Mouse (Mus musculus) cerebellum, adult 8-10 months (tissue): ENCODE results near the gene Inafm2.

Experiments
- DNase-seq: peaks from one replicate; pipeline ENCODE4 v3.0.0; 2022

The Inafm2 gene

DNA sequence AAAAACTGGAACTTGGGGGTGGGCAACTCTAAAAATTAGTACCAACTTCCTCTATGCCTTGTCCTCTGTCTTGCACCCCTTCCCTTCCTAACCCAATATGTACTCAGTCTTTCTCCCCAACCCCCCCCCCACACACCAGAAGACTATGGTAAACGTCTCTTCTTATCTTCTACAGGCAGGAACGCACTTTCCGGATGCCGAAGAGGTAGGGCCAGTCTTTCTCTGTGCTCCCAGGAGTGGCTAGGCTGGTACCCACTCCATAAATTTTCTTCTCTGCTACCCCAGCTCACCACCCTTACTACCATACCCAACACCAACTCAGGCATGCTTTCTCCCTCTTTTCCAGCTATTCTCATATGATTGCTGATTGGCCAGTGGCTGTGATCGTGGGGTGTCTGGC is 41.0 kb downstream of the Inafm2 start:
- DNase-seq = no peak

GRCm38 (mm10) chr2:118789501-118789900 is 43.9 kb downstream of the Inafm2 start:
- DNase-seq = peak; percentile 79

DNA sequence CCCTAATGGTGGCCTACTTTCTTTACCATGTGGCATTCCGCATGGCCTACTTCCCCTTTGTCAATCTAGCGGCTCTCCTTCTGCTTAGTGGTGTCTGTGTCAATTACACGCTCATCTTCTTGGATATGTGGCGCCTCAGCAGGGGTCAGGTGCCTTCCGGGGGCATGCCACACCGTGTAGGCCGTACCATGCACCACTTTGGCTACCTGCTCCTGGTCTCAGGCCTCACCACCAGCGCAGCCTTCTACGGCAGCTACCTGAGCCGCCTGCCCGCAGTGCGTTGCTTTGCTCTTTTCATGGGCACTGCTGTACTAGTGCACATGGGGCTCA is 44.6 kb downstream of the Inafm2 start:
- no peak for DNase-seq

- DNase-seq = peak; percentile 84
Observed at GRCm38 (mm10) chr2:118790551-118791525, 45.3 kb downstream of the Inafm2 start.

DNA sequence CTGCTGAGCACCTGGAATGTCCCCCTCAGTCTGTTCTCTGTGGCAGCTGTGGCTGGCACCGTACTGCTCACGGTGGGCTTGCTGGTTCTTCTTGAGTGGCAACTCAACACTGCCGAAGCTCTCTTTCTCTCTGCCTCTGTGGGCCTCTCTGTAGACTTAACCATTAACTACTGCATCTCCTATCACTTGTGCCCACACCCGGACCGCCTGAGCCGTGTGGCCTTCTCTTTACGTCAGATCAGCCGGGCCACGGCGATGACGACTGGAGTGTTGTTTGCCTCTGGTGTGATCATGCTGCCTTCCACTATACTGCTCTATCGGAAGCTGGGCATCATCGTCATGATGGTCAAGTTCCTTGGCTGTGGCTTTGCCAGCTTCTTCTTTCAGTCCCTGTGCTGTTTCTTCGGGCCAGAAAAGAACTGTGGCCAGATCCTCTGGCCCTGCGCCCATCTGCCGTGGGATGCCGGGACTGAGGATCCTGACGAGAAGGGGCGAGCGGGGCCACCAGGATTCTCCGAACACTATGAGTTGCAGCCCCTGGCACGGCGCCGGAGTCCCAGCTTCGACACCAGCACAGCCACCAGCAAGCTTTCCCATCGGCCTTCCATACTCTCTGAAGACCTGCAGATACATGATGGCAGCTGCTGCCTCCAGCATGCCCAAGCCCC is 46.2 kb downstream of the Inafm2 start:
- DNase-seq = no peak

DNA sequence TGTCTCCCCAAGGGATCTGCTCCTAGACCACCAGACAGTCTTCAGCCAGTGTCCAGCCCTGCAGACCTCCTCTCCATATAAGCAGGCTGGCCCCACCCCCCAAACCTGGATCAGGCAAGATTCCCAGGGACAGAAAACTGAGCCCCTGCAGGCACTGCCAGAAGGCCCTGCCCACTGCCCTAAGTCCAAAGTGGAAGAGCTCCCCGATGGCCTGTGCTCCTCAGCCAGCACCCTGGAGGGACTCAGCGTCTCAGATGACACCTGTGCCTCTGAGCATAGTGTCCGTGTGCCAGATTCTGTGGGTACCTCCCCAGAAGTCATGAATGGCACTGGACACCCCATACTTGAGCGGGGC is 46.7 kb downstream of the Inafm2 start:
- DNase-seq = no peak

GRCm38 (mm10) chr2:118793636-118794035 is 48.1 kb downstream of the Inafm2 start:
- no peak for DNase-seq
